Mouse (Mus musculus): ENCODE measurements at regions not wholly inside any gene's neighbourhood (a gene's known extent, or its start where the extent isn't known, plus 50 kb on each side); places are given as distances from the start of the nearest gene placed in this dataset.

GRCm38 (mm10) chr1:89279382-89279781 is 175.2 kb upstream of the Agap1 start:
- Histone ChIP-seq H3K4me3 (ENCODE audit: low read depth, low read length) (no peak overlapping the region), H3K27me3 (replicated peaks; ENCODE audit: control insufficient read depth, insufficient read depth, low read length) (no peaks in the 10 kb centered on the region), H3K9me3 (ENCODE audit: control insufficient read depth, low read length) (no peaks in the 10 kb centered on the region), H3K36me3 (ENCODE audit: control insufficient read depth, insufficient read depth, low read length) (no peaks in the 10 kb centered on the region), H3K4me2 (ENCODE audit: low read length) (no peak overlapping the region), H3K9ac (ENCODE audit: low read length) (no peak overlapping the region), H3K4me1 (replicated peaks; ENCODE audit: control insufficient read depth, insufficient read depth, low read length) (no peaks in the 10 kb centered on the region), H3K27ac (ENCODE audit: low read depth) (no peak overlapping the region)
- DNase-seq (ENCODE audit: low spot score), result no peak
- no peak for ATAC-seq (replicated peaks; ENCODE audit: low FRiP score, low TSS enrichment, low read depth)
- WGBS, result 72% methylated on average over 5 of the region's 5 CpGs

DNA sequence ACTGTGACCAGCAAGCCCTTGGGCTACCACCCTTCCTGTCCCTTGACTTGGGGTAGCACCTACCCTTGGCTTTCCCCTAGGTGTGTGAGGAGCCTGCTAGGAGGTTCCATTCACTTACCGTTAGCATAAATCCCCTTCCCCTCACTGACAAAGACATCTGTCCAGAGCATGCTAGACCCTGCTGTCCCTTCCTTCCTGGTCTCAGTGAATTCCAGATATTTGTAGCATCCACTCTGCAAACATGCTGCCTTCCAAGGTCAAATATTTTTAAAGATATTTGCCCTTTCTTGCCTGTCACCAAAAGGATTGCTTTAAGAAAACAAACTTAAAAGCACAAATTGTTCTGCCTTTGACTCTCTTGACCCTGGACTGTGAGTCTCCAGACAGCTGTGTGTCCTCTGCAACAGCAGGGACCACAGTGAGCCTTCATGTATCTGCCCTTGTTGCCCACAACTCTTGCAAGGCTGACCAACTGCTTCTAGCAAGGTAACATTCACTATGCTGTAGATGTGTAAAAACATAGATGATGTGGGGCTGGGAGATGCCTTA is 173.4 kb upstream of the Agap1 start:
- Histone ChIP-seq H3K9ac (ENCODE audit: low read length) (no peak overlapping the region), H3K36me3 (ENCODE audit: control insufficient read depth, insufficient read depth, low read length) (no peaks in the 10 kb centered on the region), H3K27ac (ENCODE audit: low read depth) (no peak overlapping the region), H3K9me3 (ENCODE audit: control insufficient read depth, low read length) (no peaks in the 10 kb centered on the region), H3K4me2 (ENCODE audit: low read length) (no peak overlapping the region), H3K4me3 (ENCODE audit: low read depth, low read length) (no peak overlapping the region), H3K27me3 (replicated peaks; ENCODE audit: control insufficient read depth, insufficient read depth, low read length) (no peaks in the 10 kb centered on the region), H3K4me1 (replicated peaks; ENCODE audit: control insufficient read depth, insufficient read depth, low read length) (no peaks in the 10 kb centered on the region)
- no peak for ATAC-seq (replicated peaks; ENCODE audit: low FRiP score, low TSS enrichment, low read depth)
- WGBS, result 67% methylated on average over 1 of the region's 1 CpGs
- DNase-seq (ENCODE audit: low spot score), result no peak

DNA sequence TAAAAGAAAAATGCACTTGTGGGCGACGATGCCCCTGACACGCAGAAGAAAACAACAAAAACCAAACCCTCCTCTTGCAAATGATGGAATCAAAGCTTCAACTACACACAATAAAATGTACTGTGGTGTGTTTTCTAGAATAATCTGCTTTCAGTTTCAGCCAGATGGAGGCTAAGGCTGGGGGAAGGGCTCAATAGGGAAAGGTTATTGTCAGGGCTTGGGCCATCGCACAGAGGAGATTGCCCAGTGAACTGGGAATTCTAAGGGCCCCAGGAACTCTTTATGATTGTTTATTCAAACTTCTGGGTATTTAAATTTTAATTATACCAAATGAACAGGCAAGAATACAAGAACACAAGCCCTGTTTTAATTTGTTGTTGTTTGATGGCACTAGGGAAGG is 169.6 kb upstream of the Agap1 start:
- H3K27ac ChIP-seq (ENCODE audit: low read depth), result no peak overlapping the region
- H3K36me3 ChIP-seq (ENCODE audit: control insufficient read depth, insufficient read depth, low read length), result no peaks in the 10 kb centered on the region
- DNase-seq (ENCODE audit: low spot score), result no peak
- no peaks in the 10 kb centered on the region for H3K27me3 ChIP-seq (replicated peaks; ENCODE audit: control insufficient read depth, insufficient read depth, low read length)
- H3K9me3 ChIP-seq (ENCODE audit: control insufficient read depth, low read length), result no peaks in the 10 kb centered on the region
- H3K4me2 ChIP-seq (ENCODE audit: low read length), result no peak overlapping the region
- H3K4me3 ChIP-seq (ENCODE audit: low read depth, low read length), result no peak overlapping the region
- H3K4me1 ChIP-seq (replicated peaks; ENCODE audit: control insufficient read depth, insufficient read depth, low read length), result no peaks in the 10 kb centered on the region
- ATAC-seq (replicated peaks; ENCODE audit: low FRiP score, low TSS enrichment, low read depth), result no peak
- WGBS, result 85% methylated on average over 4 of the region's 4 CpGs
- no peak overlapping the region for H3K9ac ChIP-seq (ENCODE audit: low read length)

DNA sequence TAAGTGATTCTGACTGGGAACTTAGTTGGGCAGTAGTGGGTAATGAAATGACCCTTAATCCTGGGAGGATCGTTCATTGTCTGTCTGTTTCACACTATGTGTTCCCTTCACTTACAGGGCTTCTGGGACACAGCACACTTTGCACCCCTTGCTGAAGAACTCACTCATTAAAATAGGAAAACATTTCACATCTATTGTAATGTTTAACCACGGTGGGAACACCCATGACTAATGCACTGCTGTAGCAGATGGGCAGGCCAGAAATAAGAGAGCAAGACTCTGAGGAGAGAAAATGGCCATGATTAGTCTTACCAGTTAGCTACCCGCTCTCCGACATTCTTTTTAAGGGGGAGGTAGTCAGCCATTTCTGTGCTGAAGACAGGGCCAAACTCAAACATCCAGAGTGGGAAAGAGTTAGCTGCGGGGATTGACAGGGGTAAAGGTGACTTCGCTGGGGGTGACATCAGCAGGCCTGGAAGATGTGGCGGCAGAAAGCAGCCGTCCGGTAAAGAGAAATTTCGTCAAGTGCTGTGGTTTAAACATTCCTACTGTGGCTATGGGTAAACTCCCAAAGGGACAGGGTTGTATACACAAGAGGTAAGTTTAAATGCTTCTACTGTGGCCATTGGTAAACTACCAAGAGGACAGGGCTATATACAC is 167.3 kb upstream of the Agap1 start:
- H3K9me3 ChIP-seq (ENCODE audit: control insufficient read depth, low read length), result no peaks in the 10 kb centered on the region
- no peaks in the 10 kb centered on the region for H3K36me3 ChIP-seq (ENCODE audit: control insufficient read depth, insufficient read depth, low read length)
- no peaks in the 10 kb centered on the region for H3K4me1 ChIP-seq (replicated peaks; ENCODE audit: control insufficient read depth, insufficient read depth, low read length)
- no peak for ATAC-seq (replicated peaks; ENCODE audit: low FRiP score, low TSS enrichment, low read depth)
- no peak overlapping the region for H3K27ac ChIP-seq (ENCODE audit: low read depth)
- no peak overlapping the region for H3K4me3 ChIP-seq (ENCODE audit: low read depth, low read length)
- WGBS, result 77% methylated on average over 10 of the region's 10 CpGs
- no peaks in the 10 kb centered on the region for H3K27me3 ChIP-seq (replicated peaks; ENCODE audit: control insufficient read depth, insufficient read depth, low read length)
- no peak for DNase-seq (ENCODE audit: low spot score)
- H3K9ac ChIP-seq (ENCODE audit: low read length), result no peak overlapping the region
- no peak overlapping the region for H3K4me2 ChIP-seq (ENCODE audit: low read length)

GRCm38 (mm10) chr1:89288001-89288400 is 166.6 kb upstream of the Agap1 start:
- ATAC-seq (replicated peaks; ENCODE audit: low FRiP score, low TSS enrichment, low read depth) (no peak), DNase-seq (ENCODE audit: low spot score) (no peak)
- Histone ChIP-seq H3K4me2 (ENCODE audit: low read length) (no peak overlapping the region), H3K9me3 (ENCODE audit: control insufficient read depth, low read length) (no peaks in the 10 kb centered on the region), H3K9ac (ENCODE audit: low read length) (no peak overlapping the region), H3K36me3 (ENCODE audit: control insufficient read depth, insufficient read depth, low read length) (no peaks in the 10 kb centered on the region), H3K4me1 (replicated peaks; ENCODE audit: control insufficient read depth, insufficient read depth, low read length) (no peaks in the 10 kb centered on the region), H3K27me3 (replicated peaks; ENCODE audit: control insufficient read depth, insufficient read depth, low read length) (no peaks in the 10 kb centered on the region), H3K4me3 (ENCODE audit: low read depth, low read length) (no peak overlapping the region), H3K27ac (ENCODE audit: low read depth) (no peak overlapping the region)

DNA sequence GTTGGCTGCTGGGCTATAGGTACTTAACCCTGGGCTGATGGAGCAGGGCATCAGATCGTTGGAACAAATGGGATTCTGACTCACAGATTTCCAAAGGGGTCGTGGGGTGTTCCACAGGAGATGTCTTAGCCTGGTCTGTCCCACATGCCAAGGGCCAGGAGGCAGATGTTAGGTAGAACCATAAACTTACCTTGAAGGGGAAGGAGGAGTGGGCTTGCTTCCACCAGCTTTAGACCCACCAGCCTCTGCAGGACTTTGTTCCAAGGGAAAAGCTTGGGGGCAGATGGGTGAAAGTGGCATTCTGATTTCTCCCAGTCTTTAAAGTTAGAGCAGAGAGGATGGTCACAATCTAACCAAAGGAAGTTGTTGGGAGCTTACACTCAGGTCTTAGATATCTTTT is 165.7 kb upstream of the Agap1 start:
- Histone ChIP-seq H3K36me3 (ENCODE audit: control insufficient read depth, insufficient read depth, low read length) (no peaks in the 10 kb centered on the region), H3K4me3 (ENCODE audit: low read depth, low read length) (no peak overlapping the region), H3K27ac (ENCODE audit: low read depth) (no peak overlapping the region), H3K4me2 (ENCODE audit: low read length) (no peak overlapping the region), H3K9me3 (ENCODE audit: control insufficient read depth, low read length) (no peaks in the 10 kb centered on the region), H3K27me3 (replicated peaks; ENCODE audit: control insufficient read depth, insufficient read depth, low read length) (no peaks in the 10 kb centered on the region), H3K4me1 (replicated peaks; ENCODE audit: control insufficient read depth, insufficient read depth, low read length) (no peaks in the 10 kb centered on the region), H3K9ac (ENCODE audit: low read length) (no peak overlapping the region)
- 75% methylated on average over 2 of the region's 2 CpGs for WGBS
- ATAC-seq (replicated peaks; ENCODE audit: low FRiP score, low TSS enrichment, low read depth) (no peak), DNase-seq (ENCODE audit: low spot score) (no peak)

- Histone ChIP-seq H3K27me3 (replicated peaks; ENCODE audit: control insufficient read depth, insufficient read depth, low read length) (no peaks in the 10 kb centered on the region), H3K4me3 (ENCODE audit: low read depth, low read length) (no peak overlapping the region), H3K27ac (ENCODE audit: low read depth) (no peak overlapping the region), H3K9me3 (ENCODE audit: control insufficient read depth, low read length) (no peaks in the 10 kb centered on the region), H3K9ac (ENCODE audit: low read length) (no peak overlapping the region), H3K4me2 (ENCODE audit: low read length) (no peak overlapping the region), H3K4me1 (replicated peaks; ENCODE audit: control insufficient read depth, insufficient read depth, low read length) (0 out of 2 replicates have a peak, but pooled peaks cover 3% of the 10 kb centered on the region), H3K36me3 (ENCODE audit: control insufficient read depth, insufficient read depth, low read length) (no peaks in the 10 kb centered on the region)
- DNase-seq (ENCODE audit: low spot score), result no peak
- ATAC-seq (replicated peaks; ENCODE audit: low FRiP score, low TSS enrichment, low read depth), result no peak
- WGBS, result 77% methylated on average over 3 of the region's 3 CpGs
Measured at GRCm38 (mm10) chr1:89296691-89297090, 157.9 kb upstream of the Agap1 start.

GRCm38 (mm10) chr1:89297766-89298165 is 156.8 kb upstream of the Agap1 start:
- Histone ChIP-seq H3K27me3 (replicated peaks; ENCODE audit: control insufficient read depth, insufficient read depth, low read length) (no peaks in the 10 kb centered on the region), H3K27ac (ENCODE audit: low read depth) (no peak overlapping the region), H3K4me3 (ENCODE audit: low read depth, low read length) (no peak overlapping the region), H3K4me2 (ENCODE audit: low read length) (no peak overlapping the region), H3K9ac (ENCODE audit: low read length) (no peak overlapping the region), H3K9me3 (ENCODE audit: control insufficient read depth, low read length) (no peaks in the 10 kb centered on the region), H3K4me1 (replicated peaks; ENCODE audit: control insufficient read depth, insufficient read depth, low read length) (0 out of 2 replicates have a peak, but pooled peaks cover 3% of the 10 kb centered on the region), H3K36me3 (ENCODE audit: control insufficient read depth, insufficient read depth, low read length) (no peaks in the 10 kb centered on the region)
- no peak for DNase-seq (ENCODE audit: low spot score)
- no peak for ATAC-seq (replicated peaks; ENCODE audit: low FRiP score, low TSS enrichment, low read depth)
- 85% methylated on average over 11 of the region's 11 CpGs for WGBS

DNA sequence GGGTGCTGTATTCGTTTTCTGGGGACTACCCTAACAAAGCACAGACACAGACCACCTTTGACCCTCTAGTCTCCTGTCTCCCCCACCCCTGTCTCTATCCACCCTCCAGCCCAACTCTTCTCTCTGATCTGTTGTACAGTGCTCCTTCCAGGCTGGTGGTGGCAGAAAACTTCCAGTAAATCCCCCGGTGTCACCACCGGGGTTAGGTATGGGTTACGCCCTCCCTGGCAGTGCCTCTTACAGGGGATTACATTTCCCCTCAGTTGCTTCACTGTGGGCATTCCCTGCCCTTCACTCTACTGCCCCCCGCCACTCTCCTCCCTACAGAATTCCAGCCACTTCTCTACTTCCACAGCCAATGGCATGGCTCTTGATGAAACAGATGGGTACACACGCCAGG is 153.5 kb upstream of the Agap1 start:
- no peaks in the 10 kb centered on the region for H3K36me3 ChIP-seq (ENCODE audit: control insufficient read depth, insufficient read depth, low read length)
- no peaks in the 10 kb centered on the region for H3K27me3 ChIP-seq (replicated peaks; ENCODE audit: control insufficient read depth, insufficient read depth, low read length)
- 89% methylated on average over 6 of the region's 6 CpGs for WGBS
- no peak for DNase-seq (ENCODE audit: low spot score)
- H3K9me3 ChIP-seq (ENCODE audit: control insufficient read depth, low read length), result no peaks in the 10 kb centered on the region
- no peak overlapping the region for H3K9ac ChIP-seq (ENCODE audit: low read length)
- H3K4me3 ChIP-seq (ENCODE audit: low read depth, low read length), result no peak overlapping the region
- no peak for ATAC-seq (replicated peaks; ENCODE audit: low FRiP score, low TSS enrichment, low read depth)
- H3K4me2 ChIP-seq (ENCODE audit: low read length), result no peak overlapping the region
- no peak overlapping the region for H3K27ac ChIP-seq (ENCODE audit: low read depth)
- 0 out of 2 replicates have a peak, but pooled peaks cover 3% of the 10 kb centered on the region for H3K4me1 ChIP-seq (replicated peaks; ENCODE audit: control insufficient read depth, insufficient read depth, low read length)
